25 mouse cellular contexts compared by ENCODE assay signal in the genomic region with DNA sequence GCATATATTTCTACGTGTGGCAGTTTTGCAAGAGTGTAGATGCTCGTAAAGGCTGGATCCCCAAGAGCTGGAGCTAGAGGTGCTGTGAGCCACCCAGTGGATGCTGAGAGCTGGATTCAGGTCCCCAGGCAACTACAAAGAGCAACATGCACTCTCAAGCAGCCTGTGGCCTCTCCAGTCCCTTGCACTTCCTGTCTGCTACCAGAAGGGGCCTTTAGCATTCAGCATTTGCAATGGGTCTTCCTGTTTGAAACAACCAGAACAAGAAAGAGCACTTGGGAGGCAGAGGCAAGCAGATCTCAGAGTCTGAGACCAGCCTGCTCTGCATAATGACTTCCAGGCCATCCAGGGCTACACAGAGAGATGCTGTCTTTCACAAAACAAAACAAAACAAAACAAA. TPM values are rescaled to one million over a fixed set of nuclear protein-coding genes. Genes with fewer than 3 reads are reported as not detected.
DNase-seq lines count a peak whose midpoint lies in the region; ATAC-seq and TF ChIP-seq lines count a peak whose summit lies in the region.
"Had no signal": no experiment of that assay in that cellular context is flagged by ENCODE, and none has a peak within 500 bp of the region (broad histone marks: within the 10 kb centered on the region; RNA-seq: fewer than 3 reads in every experiment).

No protein-coding gene starts in this region.

- ATAC-seq in liver, postnatal 0 days: no peak
- no peak for ATAC-seq in liver, embryonic 11.5 days (replicated peaks; ENCODE audit: low FRiP score)
- ATAC-seq in stomach, postnatal 0 days (ENCODE audit: low FRiP score, low TSS enrichment): no peak
- ATAC-seq: activated CD4-positive, CD25-positive, alpha-beta regulatory T cell, adult 4 months had no signal

- no peaks in the 10 kb centered on the region for H3K9me3 ChIP-seq in liver, postnatal 0 days (ENCODE audit: low read length)
- H3K9me3 ChIP-seq in liver, embryonic 11.5 days (ENCODE audit: control insufficient read depth, low read length): no peaks in the 10 kb centered on the region
- no peaks in the 10 kb centered on the region for H3K9me3 ChIP-seq in stomach, postnatal 0 days (ENCODE audit: control insufficient read depth, low read length)
- H3K9me3 ChIP-seq: heart, embryonic 10.5 days; liver, embryonic 13.5 days; neural tube, embryonic 12.5 days; stomach, embryonic 15.5 days had no signal

- TF ChIP-seq EP300 in liver, postnatal 0 days (IDR thresholded peaks at IDR 0.05; ENCODE audit: low read depth): no peak
- no peak for TF ChIP-seq EP300 in stomach, postnatal 0 days (optimal IDR thresholded peaks at IDR 0.05)

- no peak overlapping the region for H3K27ac ChIP-seq in liver, postnatal 0 days (ENCODE audit: low read depth)
- no peak overlapping the region for H3K27ac ChIP-seq in liver, embryonic 11.5 days (ENCODE audit: low read depth, low read length)
- H3K27ac ChIP-seq in stomach, postnatal 0 days (replicated peaks): no peak overlapping the region
- H3K27ac ChIP-seq: heart, embryonic 10.5 days; hindbrain, embryonic 14.5 days; liver, embryonic 13.5 days; neural tube, embryonic 12.5 days; stomach, embryonic 15.5 days had no signal

- no peaks in the 10 kb centered on the region for H3K4me1 ChIP-seq in liver, postnatal 0 days (ENCODE audit: insufficient read depth)
- H3K4me1 ChIP-seq in liver, embryonic 11.5 days (replicated peaks; ENCODE audit: control insufficient read depth, insufficient read depth, low read length): no peaks in the 10 kb centered on the region
- H3K4me1 ChIP-seq in stomach, postnatal 0 days (replicated peaks; ENCODE audit: control insufficient read depth, insufficient read depth): no peaks in the 10 kb centered on the region
- H3K4me1 ChIP-seq: heart, embryonic 10.5 days; liver, embryonic 13.5 days; neural tube, embryonic 12.5 days; stomach, embryonic 15.5 days had no signal

- WGBS in liver, postnatal 0 days (ENCODE audit: insufficient replicate concordance): 64% methylated on average over 2 of the region's 2 CpGs
- 54% methylated on average over 2 of the region's 2 CpGs for WGBS in liver, embryonic 11.5 days
- WGBS in stomach, postnatal 0 days: 69% methylated on average over 2 of the region's 2 CpGs

- H3K4me3 ChIP-seq in liver, postnatal 0 days (ENCODE audit: low read depth, low read length): no peak overlapping the region
- H3K4me3 ChIP-seq in liver, embryonic 11.5 days (ENCODE audit: low read depth, low read length): no peak overlapping the region
- H3K4me3 ChIP-seq in stomach, postnatal 0 days (ENCODE audit: low read depth, low read length): no peak overlapping the region
- H3K4me3 ChIP-seq: heart, embryonic 10.5 days; liver, embryonic 13.5 days; neural tube, embryonic 12.5 days; stomach, embryonic 15.5 days had no signal

- no peak overlapping the region for H3K4me2 ChIP-seq in liver, postnatal 0 days (ENCODE audit: low read depth, low read length)
- no peak overlapping the region for H3K4me2 ChIP-seq in liver, embryonic 11.5 days
- no peak overlapping the region for H3K4me2 ChIP-seq in stomach, postnatal 0 days (replicated peaks; ENCODE audit: low read depth)
- H3K4me2 ChIP-seq: hindbrain, embryonic 14.5 days; liver, embryonic 13.5 days; neural tube, embryonic 12.5 days; stomach, embryonic 15.5 days had no signal

- DNase-seq in heart, adult 11 months: peak; percentile 74
- DNase-seq in heart, postnatal 4 days: no peak
- no peak for DNase-seq in liver, postnatal 0 days
- DNase-seq in liver, embryonic 11.5 days (ENCODE audit: low spot score): no peak
- peak; percentile 88 for DNase-seq in ES-CJ7 (ENCODE audit: low read depth, low spot score)
- no peak for DNase-seq in stomach, postnatal 0 days (ENCODE audit: low spot score)
- no peak for DNase-seq in cerebellum, adult 9-10 months
- DNase-seq: adrenal gland, postnatal 14 days; cerebellum, adult 2 months; gastrocnemius, postnatal 14 days; heart, postnatal 10 days; kidney, adult 8-10 months; kidney, postnatal 36 days; liver, embryonic 13.5 days; spleen, adult 18-20 months had no signal

- H3K27me3 ChIP-seq in liver, postnatal 0 days (ENCODE audit: insufficient read depth, low read length): 0 out of 2 replicates have a peak, but pooled peaks cover 9% of the 10 kb centered on the region
- peaks cover 23% of the 10 kb centered on the region; the same call in 1 of the 2 replicates for H3K27me3 ChIP-seq in liver, embryonic 11.5 days (replicated peaks; ENCODE audit: control insufficient read depth, insufficient read depth, low read length)
- H3K27me3 ChIP-seq in stomach, postnatal 0 days (ENCODE audit: control insufficient read depth, insufficient read depth, low read length): no peaks in the 10 kb centered on the region

- TF ChIP-seq CTCF in liver, postnatal 0 days (IDR thresholded peaks at IDR 0.05; ENCODE audit: low read depth): peak; percentile 23
- peak; percentile 26; the same call in 1 of the 2 replicates for TF ChIP-seq CTCF in stomach, postnatal 0 days (IDR thresholded peaks at IDR 0.05; ENCODE audit: low read depth)

- H3K36me3 ChIP-seq in liver, postnatal 0 days (replicated peaks; ENCODE audit: insufficient read depth, low read length): no peaks in the 10 kb centered on the region
- no peaks in the 10 kb centered on the region for H3K36me3 ChIP-seq in liver, embryonic 11.5 days (ENCODE audit: control insufficient read depth, insufficient read depth, low read length)
- H3K36me3 ChIP-seq in stomach, postnatal 0 days (ENCODE audit: control insufficient read depth, insufficient read depth, low read length): no peaks in the 10 kb centered on the region
- H3K36me3 ChIP-seq: heart, embryonic 10.5 days; liver, embryonic 13.5 days; neural tube, embryonic 12.5 days; stomach, embryonic 15.5 days had no signal

- H3K9ac ChIP-seq in liver, postnatal 0 days (replicated peaks): no peak overlapping the region
- H3K9ac ChIP-seq in liver, embryonic 11.5 days (ENCODE audit: low read depth, low read length): no peak overlapping the region
- H3K9ac ChIP-seq in stomach, postnatal 0 days (ENCODE audit: low read length): no peak overlapping the region
- H3K9ac ChIP-seq: hindbrain, embryonic 14.5 days; liver, embryonic 13.5 days; neural tube, embryonic 12.5 days; stomach, embryonic 15.5 days had no signal

RNA-seq across cellular contexts. Expression of a gene that starts 25.4 kb away (rescaled TPM):
- not detected for total RNA-seq in heart, postnatal 4 days (2021)
- not detected in 2 replicates for polyA plus RNA-seq in liver, postnatal 0 days (2015; fragmentation: Nextera tagmentation; extraction: Ambion mirVana)
- polyA plus RNA-seq in liver, embryonic 11.5 days (2014; fragmentation: Nextera tagmentation; extraction: Ambion mirVana): not detected in 2 replicates
- polyA plus RNA-seq in stomach, postnatal 0 days (2015; fragmentation: Nextera tagmentation; extraction: Ambion mirVana): 0.02 TPM in 1 of 2 replicates, not detected in the other
- total RNA-seq: adrenal gland, postnatal 14 days; common myeloid progenitor, adult 5-6 weeks; gastrocnemius, postnatal 14 days; heart, postnatal 10 days; monocyte, adult 5-6 weeks had no signal
- polyA plus RNA-seq: activated CD4-positive, CD25-positive, alpha-beta regulatory T cell, adult 4 months; C2C12; embryonic facial prominence, embryonic 14.5 days; heart, embryonic 10.5 days; liver, embryonic 13.5 days; stomach, embryonic 15.5 days; thymus, postnatal 0 days had no signal

Comparison
In these comparisons a context has a peak if more than half of its experiments do, and no peak if none do; other contexts are left out.
1. DNase-seq: peak in heart, adult 11 months (single experiment) and ES-CJ7 (single experiment); none in heart, postnatal 4 days (single experiment), liver, postnatal 0 days (single experiment), liver, embryonic 11.5 days (single experiment), stomach, postnatal 0 days (single experiment) and cerebellum, adult 9-10 months (single experiment).